Mouse (Mus musculus): ENCODE measurements around the gene Leng9.

Gene Leng9

GRCm38 (mm10) chr7:4144046-4144445, 6.1 kb downstream of the Leng9 start:
- DNase-seq = peak; percentile 24

- DNase-seq = peak; percentile 33
Measured at GRCm38 (mm10) chr7:4143506-4143905, 6.7 kb downstream of the Leng9 start.

DNA sequence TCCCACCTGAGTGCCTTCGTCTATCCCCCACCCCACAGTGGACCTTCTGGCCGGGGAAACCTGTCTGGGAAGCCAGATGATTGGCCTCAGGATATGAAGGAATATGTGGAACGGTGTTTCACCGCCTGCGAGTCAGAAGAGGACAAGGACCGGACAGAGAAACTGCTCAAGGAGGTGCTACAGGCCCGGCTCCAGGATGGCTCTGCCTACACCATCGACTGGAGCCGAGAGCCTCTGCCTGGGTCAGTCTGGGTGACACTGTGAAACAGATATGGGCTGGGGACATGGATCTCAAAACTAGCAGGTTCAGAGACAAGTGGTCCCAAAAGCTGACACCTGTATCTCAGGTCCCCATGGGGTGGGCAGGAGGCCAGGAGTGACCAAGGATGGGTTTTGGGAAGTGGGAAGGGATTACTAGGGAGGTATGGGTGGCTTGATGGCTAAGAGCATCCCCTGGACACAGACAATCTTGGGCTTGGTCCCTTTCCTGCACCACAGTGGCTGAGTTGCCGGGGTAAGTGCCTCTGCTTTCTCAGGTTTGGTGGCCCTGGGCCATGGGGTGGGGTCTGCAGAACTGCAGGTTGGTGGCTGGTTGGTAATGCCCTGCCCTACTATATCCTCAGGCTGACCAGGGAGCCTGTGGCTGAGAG, 7.3 kb downstream of the Leng9 start:
- peak; percentile 41 for DNase-seq

DNA sequence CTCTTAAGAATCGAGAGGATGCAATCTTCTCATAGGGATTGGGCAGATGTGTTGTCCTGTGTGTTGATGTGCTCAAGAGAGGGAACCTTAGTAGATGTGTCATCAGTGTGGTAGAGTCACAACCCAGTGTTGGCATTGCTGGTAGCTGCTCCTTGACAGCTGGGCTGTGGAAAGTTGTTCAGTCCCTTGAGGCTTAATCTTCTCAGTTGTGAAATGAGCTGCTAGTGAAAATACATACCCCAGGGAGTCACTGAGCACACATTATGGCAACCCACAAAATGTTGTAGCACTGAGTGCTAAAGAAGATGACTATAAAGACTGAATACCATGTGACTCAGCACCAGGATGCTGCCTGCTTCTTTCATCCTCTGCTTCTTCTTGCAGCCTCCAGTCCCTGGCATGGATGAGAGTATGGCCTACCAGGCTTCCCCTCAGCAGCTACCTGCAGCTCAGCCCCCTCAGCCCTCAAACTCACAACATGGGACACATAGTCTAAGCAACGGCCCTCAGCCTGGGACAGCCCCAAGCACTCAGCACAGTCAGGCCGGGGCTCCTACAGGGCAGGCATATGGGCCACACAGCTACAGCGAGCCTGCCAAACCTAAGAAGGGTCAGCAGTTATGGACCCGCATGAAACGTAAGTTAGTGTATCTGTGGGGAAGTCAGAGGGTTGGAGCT, 8.4 kb downstream of the Leng9 start:
- peak; percentile 26 for DNase-seq

- peak; percentile 20 for DNase-seq
Measured at GRCm38 (mm10) chr7:4139391-4139790, 10.8 kb downstream of the Leng9 start.

DNA sequence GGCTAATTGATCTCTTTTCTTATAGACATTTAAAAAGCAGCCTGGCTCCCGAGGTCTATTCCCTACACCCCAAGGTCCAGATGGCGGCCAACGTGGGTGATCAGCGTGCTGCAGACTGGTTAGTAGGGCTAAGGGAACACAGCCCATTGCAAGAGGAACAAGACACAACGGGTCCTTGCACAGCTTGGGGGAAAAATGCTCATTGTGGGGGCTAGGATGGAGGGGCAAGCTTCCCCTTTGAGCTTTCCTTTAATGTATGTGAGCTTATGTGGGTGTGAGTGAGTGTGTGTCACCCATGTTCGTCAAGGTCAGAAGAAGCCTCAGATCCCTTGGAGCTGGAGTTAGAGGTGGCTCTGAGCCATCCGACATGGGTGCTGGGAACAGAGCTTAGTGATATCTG, 11.5 kb downstream of the Leng9 start:
- DNase-seq = peak; percentile 29

GRCm38 (mm10) chr7:4138181-4138580, 12.0 kb downstream of the Leng9 start:
- DNase-seq = peak; percentile 12

DNA sequence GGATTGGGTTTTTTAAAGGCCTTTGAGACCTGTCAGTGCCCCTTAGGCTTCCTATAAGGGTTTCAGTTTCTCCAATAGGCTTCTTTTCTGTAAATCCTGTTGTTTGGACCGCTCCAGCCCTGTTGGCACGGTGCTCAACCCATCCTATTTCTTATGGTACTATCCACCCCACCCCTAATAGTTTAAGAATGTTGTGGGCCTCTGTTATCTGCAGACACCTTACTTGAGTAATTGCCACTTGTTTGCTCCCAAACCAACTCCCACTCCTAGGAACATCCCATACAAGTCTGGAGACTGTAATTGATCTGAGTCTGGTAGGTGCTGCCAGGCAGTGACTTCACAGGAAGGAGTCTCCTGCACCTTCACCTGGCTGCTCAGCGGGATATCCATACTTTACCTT, 12.4 kb downstream of the Leng9 start:
- DNase-seq = peak; percentile 62

DNA sequence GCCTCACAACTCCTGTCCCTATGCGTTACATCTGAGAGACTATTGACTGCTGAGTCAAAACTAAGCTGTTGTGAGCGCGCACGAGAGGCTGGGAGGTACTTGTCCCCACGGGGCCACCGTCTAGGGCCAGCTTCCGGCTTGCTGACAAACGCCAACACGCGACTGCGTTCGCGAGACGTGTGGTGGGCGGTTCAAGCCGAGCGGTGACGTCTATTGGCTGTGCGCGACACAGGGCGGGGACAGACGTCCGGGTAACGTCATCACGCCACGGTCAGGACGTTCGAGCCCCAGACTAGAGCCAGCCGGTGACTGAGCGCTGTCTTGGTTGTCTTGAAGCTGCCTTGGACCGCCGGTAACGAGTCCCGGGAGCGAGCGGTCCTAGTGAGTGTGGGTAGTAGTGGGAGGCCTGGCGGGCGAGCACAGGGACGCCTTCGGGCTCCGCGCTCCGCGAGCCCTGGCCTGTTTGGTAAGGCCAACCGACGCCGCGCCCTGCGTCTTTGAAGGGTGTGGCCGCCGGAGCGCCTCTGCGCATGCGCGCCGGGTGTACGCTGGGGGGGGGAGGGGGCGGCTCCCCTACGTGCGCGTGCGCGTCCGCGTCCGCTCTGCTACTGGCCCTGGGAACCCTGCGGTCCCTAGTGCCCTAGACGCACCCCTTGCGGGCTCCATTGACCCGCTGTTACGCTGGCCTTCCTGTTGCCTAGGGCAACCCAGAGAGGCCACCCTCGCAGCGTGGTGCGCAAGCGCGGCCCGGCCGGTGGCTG, 13.2 kb downstream of the Leng9 start, which contains the start of gene Leng8:
TSS of gene Leng8 (plus strand) at position 269 of the 761 bp plus-strand sequence.
- peak; percentile 99 for DNase-seq

GRCm38 (mm10) chr7:4136404-4136770, 13.8 kb downstream of the Leng9 start:
- DNase-seq = no peak

GRCm38 (mm10) chr7:4134911-4135310, 15.3 kb downstream of the Leng9 start:
- DNase-seq = no peak

DNA sequence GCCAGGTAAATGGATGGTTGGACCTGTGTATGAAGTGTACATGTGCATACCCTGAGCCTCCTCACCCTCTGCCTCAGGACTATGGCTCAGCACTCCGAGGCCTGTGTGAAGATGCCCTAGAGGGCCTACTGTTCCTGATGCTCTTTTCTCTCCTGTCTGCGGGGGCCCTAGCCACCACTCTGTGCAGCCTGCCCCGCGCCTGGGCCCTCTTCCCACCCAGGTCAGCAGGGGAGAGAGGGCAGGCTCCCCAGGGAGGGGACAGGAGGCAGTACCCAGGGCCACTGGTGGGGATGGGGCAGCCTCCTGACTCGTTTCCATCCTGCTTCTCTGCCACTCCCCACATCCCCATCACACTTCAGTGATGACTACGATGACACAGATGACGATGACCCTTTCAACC, 17.2 kb downstream of the Leng9 start:
- peak; percentile 50 for DNase-seq

DNA sequence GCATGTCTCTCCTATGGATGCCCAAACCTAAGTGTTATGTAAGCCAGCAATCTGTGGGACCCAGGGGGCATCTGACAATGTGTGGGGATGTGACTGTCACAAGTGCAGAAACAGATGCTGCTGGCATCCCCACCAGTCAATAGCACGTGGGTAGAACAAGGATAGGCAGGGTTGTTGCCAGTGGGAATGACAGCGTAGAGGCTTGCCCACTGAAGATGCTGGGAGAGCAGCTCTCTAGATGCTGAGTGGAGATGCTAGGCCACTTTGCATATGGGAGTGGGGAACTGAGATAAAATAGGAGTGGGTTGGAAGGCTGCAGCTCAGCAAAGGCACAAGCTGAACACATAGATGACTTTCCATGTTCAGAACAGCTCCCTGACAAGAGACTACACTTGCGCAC, 17.6 kb downstream of the Leng9 start:
- no peak for DNase-seq

GRCm38 (mm10) chr7:4131964-4132363, 18.2 kb downstream of the Leng9 start:
- no peak for DNase-seq

GRCm38 (mm10) chr7:4130686-4131452, 19.3 kb downstream of the Leng9 start:
- DNase-seq = peak; percentile 81

DNA sequence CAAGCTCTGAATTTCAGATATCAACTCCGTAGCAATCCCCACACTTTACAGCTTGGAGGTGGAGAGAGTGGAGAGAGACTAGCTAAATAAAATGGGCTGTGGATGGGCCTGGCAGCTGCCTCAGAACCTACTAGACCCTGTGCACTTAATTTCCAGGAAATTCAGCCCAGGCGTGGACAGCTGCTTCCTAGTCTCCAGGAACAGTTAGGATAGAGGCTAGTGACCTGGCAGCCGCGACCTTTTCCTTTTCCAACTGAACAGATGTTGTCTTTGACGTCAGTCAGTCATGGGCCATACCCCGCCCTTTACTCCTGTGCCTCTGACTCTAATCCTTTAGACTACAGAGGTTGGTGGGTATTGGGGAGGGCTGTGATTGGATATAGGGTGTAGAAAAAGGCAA, 21.3 kb downstream of the Leng9 start:
- DNase-seq = peak; percentile 21

DNA sequence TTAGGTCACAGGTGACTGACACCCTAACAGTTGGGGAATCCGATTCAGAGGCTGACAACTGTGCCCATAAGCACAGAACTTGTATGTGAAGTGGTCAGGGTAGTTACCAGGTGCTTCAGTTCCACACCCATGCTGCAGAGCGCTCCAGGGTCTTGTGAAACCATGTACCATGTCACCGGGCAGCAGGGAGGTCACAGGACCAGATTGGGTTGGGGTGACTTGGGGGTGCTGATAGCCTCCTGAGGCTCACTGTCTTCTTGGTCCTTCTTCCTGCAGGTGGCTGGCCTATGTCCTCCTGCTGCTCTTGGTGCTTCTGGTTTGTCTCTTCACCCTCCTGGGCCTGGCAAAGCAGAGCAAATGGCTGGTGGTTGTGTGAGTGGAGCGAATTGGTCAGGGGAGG, 22.3 kb downstream of the Leng9 start:
- no peak for DNase-seq

DNA sequence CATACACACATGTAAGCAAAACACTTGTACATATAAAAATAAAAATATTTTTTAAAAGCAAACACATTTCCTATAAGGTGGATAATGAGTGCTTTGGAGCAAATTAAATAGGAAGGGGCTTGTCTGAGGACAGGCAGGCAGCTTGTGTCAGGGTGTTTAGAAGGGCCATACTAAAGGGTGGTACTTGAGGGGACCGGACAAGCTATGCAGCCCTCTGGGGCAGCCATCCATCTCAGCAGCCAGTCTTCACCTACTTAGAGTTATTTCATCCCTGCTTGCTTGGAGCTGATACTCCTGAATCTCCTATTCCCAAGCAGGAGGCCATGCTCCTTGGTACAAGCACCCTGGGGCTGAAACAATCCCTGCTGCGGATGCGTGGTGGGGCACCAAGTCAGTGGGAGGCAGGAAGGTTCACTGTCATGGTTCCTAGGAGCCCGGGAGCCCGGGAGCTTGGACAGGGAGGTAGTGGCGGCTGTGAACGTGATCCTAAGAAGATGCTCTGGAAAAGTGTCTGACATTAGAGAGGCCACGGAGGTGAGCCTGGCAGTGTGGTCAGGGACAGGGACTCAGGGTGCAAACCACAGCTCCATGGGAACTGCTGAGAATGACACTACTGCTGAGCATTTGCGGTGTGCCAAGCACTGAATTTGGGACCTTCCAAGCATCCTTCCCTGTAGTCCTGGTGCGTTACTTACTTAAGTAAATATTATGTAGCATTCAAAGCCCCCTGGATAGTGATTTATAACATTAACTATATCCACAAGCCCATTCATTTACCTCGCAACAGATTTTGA, 23.0 kb downstream of the Leng9 start:
- peak; percentile 24 for DNase-seq

GRCm38 (mm10) chr7:4125306-4125705, 24.9 kb downstream of the Leng9 start:
- DNase-seq = peak; percentile 46

GRCm38 (mm10) chr7:4124856-4125255, 25.3 kb downstream of the Leng9 start:
- no peak for DNase-seq

DNA sequence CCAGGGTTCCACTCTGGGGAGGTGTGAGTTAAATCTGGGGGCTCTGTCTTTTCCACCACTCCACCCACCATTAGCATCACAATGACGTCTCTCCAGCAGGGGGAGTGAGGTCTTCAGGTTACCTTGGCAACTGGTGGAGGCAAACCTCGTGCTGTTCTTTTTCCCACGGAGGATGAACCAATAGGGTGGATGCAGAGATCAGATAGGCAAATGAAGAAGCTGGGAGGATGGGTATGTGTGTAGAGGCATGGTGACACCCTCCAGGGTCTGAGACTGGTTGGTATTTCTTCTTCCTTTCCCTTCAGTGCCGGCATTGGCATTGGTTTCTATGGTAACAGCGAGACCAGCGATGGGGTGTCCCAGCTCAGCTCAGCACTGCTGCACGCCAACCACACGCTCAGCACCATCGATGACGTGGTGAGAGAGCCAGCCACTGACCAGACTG, 25.8 kb downstream of the Leng9 start:
- peak; percentile 74 for DNase-seq

- DNase-seq = peak; percentile 87
Measured at GRCm38 (mm10) chr7:4123732-4124131, 26.4 kb downstream of the Leng9 start.
